Mouse (Mus musculus): ENCODE measurements at regions not wholly inside any gene's neighbourhood (a gene's known extent, or its start where the extent isn't known, plus 50 kb on each side); places are given as distances from the start of the nearest gene placed in this dataset.

- H3K4me1 ChIP-seq (ENCODE audit: control insufficient read depth, insufficient read depth, low read length) = no peaks in the 10 kb centered on the region
- no peak for TF ChIP-seq POLR2A (IDR thresholded peaks at IDR 0.05; ENCODE audit: low read depth, low read length)
- no peak for TF ChIP-seq CTCF (IDR thresholded peaks at IDR 0.05; ENCODE audit: borderline replicate concordance, insufficient read depth, low read length)
- H3K27ac ChIP-seq (ENCODE audit: insufficient read depth, low read length) = no peak overlapping the region
- H3K4me3 ChIP-seq (ENCODE audit: insufficient read depth, low read length) = no peak overlapping the region
These were observed 83.0 kb upstream of the Fat1 start for GRCm38 (mm10) chr8:44852223-44852622.

- H3K4me3 ChIP-seq (ENCODE audit: insufficient read depth, low read length) = no peak overlapping the region
- H3K4me1 ChIP-seq (ENCODE audit: control insufficient read depth, insufficient read depth, low read length) = no peaks in the 10 kb centered on the region
- TF ChIP-seq CTCF (IDR thresholded peaks at IDR 0.05; ENCODE audit: borderline replicate concordance, insufficient read depth, low read length) (no peak), POLR2A (IDR thresholded peaks at IDR 0.05; ENCODE audit: low read depth, low read length) (no peak)
- H3K27ac ChIP-seq (ENCODE audit: insufficient read depth, low read length) = no peak overlapping the region
These were observed 80.1 kb upstream of the Fat1 start for GRCm38 (mm10) chr8:44855115-44855514.

- Histone ChIP-seq H3K27ac (ENCODE audit: insufficient read depth, low read length) (no peak overlapping the region), H3K4me1 (ENCODE audit: control insufficient read depth, insufficient read depth, low read length) (peaks cover 6% of the 10 kb centered on the region)
- TF ChIP-seq POLR2A (IDR thresholded peaks at IDR 0.05; ENCODE audit: low read depth, low read length) (no peak), CTCF (IDR thresholded peaks at IDR 0.05; ENCODE audit: borderline replicate concordance, insufficient read depth, low read length) (no peak)
These were observed 68.0 kb upstream of the Fat1 start for GRCm38 (mm10) chr8:44867202-44867601.

GRCm38 (mm10) chr8:44867666-44868065 lies 67.6 kb upstream of the Fat1 start:
- Histone ChIP-seq H3K4me3 (ENCODE audit: insufficient read depth, low read length) (no peak overlapping the region), H3K4me1 (ENCODE audit: control insufficient read depth, insufficient read depth, low read length) (peaks cover 6% of the 10 kb centered on the region), H3K27ac (ENCODE audit: insufficient read depth, low read length) (no peak overlapping the region)
- TF ChIP-seq POLR2A (IDR thresholded peaks at IDR 0.05; ENCODE audit: low read depth, low read length) = no peak
- TF ChIP-seq CTCF (IDR thresholded peaks at IDR 0.05; ENCODE audit: borderline replicate concordance, insufficient read depth, low read length) = no peak

More at GRCm38 (mm10) chr8:44867202-44867601, 68.0 kb upstream of the Fat1 start:
- no peak overlapping the region for H3K4me3 ChIP-seq (ENCODE audit: insufficient read depth, low read length)

GRCm38 (mm10) chr8:44877066-44877465 lies 58.2 kb upstream of the Fat1 start:
- no peak overlapping the region for H3K27ac ChIP-seq (ENCODE audit: insufficient read depth, low read length)
- H3K4me1 ChIP-seq (ENCODE audit: control insufficient read depth, insufficient read depth, low read length) = peaks cover 8% of the 10 kb centered on the region
- H3K4me3 ChIP-seq (ENCODE audit: insufficient read depth, low read length) = no peak overlapping the region
- no peak for TF ChIP-seq CTCF (IDR thresholded peaks at IDR 0.05; ENCODE audit: borderline replicate concordance, insufficient read depth, low read length)
- no peak for TF ChIP-seq POLR2A (IDR thresholded peaks at IDR 0.05; ENCODE audit: low read depth, low read length)

- H3K4me3 ChIP-seq (ENCODE audit: insufficient read depth, low read length) = no peak overlapping the region
- no peak overlapping the region for H3K27ac ChIP-seq (ENCODE audit: insufficient read depth, low read length)
- peaks cover 8% of the 10 kb centered on the region for H3K4me1 ChIP-seq (ENCODE audit: control insufficient read depth, insufficient read depth, low read length)
- no peak for TF ChIP-seq POLR2A (IDR thresholded peaks at IDR 0.05; ENCODE audit: low read depth, low read length)
- TF ChIP-seq CTCF (IDR thresholded peaks at IDR 0.05; ENCODE audit: borderline replicate concordance, insufficient read depth, low read length) = no peak
These were observed 57.0 kb upstream of the Fat1 start for GRCm38 (mm10) chr8:44878208-44878607.

GRCm38 (mm10) chr8:44879186-44879585 lies 56.1 kb upstream of the Fat1 start:
- Histone ChIP-seq H3K4me1 (ENCODE audit: control insufficient read depth, insufficient read depth, low read length) (peaks cover 8% of the 10 kb centered on the region), H3K27ac (ENCODE audit: insufficient read depth, low read length) (no peak overlapping the region), H3K4me3 (ENCODE audit: insufficient read depth, low read length) (no peak overlapping the region)
- no peak for TF ChIP-seq CTCF (IDR thresholded peaks at IDR 0.05; ENCODE audit: borderline replicate concordance, insufficient read depth, low read length)
- TF ChIP-seq POLR2A (IDR thresholded peaks at IDR 0.05; ENCODE audit: low read depth, low read length) = no peak

- Histone ChIP-seq H3K4me1 (ENCODE audit: control insufficient read depth, insufficient read depth, low read length) (no peaks in the 10 kb centered on the region), H3K4me3 (ENCODE audit: insufficient read depth, low read length) (no peak overlapping the region)
These were observed 50.7 kb upstream of the Fat1 start for GRCm38 (mm10) chr8:44884399-44885006.

More at GRCm38 (mm10) chr8:44884399-44885006, 50.7 kb upstream of the Fat1 start:
- H3K27ac ChIP-seq (ENCODE audit: insufficient read depth, low read length) = no peak overlapping the region
- TF ChIP-seq CTCF (IDR thresholded peaks at IDR 0.05; ENCODE audit: borderline replicate concordance, insufficient read depth, low read length) (no peak), POLR2A (IDR thresholded peaks at IDR 0.05; ENCODE audit: low read depth, low read length) (no peak)
